Mouse (Mus musculus): ENCODE results near the gene Atxn1. TPM values are rescaled to one million over a fixed set of nuclear protein-coding genes. Genes with fewer than 3 reads are reported as not detected.
A peak's percentile ranks its signal among the peaks of the same experiment; 100 is the strongest.

The Atxn1 gene
- total RNA-seq, 2 experiments from 2014 or later, result 126 to 156 TPM

DNA sequence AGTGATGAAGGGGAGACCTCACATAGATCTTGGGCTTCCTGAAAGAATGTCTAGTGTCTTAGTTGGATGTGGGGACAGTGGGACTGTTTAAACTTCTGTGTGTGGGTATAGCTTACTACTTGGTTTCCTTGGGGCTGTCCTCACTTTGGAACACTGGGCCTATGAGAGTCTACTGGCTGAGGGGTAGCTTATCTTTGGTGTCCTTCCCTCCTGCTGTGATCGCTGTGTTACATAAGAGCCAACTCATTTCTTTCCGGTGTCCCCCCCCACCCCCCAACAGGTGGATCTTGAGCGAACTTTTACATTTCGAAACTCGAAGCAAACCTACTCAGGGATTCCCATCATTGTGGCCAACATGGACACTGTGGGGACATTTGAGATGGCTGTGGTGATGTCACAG is 450.7 kb downstream of the Atxn1 start:
- DNase-seq, result no peak

DNA sequence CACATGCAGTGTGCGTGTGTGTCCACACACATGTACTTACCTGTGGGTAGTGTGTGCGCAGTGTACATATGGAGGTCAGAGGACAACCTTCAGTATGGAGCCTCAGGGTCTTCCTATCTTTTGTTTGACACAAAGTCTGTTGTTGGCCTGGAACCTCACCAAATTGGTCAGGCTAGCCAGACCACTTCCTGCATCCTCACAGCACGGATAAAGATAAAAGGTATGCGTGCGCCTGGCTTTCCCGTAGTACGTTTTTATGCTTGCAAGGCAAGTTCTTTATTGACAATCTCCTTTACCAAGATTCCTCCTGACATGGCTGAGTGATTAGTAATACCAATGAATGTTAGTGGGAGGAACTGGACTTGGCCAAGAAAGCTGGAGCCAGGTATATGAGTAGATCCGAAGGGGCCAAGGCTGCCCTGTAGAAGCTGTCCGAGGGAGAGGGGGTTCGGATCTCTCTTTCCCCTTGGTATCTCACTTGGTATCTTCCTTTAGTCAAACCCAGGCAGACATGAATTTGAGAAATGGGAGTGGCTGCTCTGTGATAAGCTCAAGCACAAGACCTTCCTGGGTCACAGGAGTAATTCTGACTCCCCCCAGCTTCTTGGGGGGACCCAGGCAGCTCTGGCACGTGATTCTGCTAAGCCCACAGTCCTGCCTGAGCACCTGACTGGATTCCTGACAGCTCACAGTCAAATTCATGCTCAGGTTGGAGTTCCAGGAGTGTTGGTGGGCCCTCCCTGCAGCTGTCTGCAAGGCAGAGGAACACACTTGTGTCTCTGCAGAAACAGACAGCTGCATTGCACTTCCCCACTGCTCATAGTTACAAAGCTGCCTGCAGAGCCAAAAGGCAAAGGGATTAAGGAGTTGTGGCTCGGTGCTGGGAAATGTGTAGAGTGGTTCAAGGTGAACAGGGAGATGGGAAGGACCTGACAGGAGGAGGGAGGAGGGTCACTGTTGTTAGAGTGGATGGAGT is 451.5 kb downstream of the Atxn1 start:
- DNase-seq, result no peak

DNA sequence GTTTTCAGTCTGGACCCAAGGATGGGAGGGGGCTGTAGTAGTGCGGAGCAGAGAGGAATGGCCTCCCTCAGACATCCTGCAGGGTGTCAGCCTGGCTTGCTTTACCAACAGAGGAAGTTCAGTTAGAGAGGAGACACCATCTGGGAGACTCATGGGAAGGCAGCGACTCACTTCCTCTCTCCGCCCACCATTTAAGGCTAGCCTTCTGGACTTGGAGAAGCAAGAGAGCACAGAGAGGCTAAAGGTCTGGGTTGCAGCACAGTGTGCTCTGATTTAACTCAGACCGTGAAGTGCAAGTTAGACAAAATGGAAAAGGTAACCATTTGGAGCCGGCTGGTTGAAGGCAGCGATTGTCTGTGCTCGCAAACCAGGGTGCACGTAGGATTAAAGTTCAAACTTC is 452.3 kb downstream of the Atxn1 start:
- no peak for DNase-seq

DNA sequence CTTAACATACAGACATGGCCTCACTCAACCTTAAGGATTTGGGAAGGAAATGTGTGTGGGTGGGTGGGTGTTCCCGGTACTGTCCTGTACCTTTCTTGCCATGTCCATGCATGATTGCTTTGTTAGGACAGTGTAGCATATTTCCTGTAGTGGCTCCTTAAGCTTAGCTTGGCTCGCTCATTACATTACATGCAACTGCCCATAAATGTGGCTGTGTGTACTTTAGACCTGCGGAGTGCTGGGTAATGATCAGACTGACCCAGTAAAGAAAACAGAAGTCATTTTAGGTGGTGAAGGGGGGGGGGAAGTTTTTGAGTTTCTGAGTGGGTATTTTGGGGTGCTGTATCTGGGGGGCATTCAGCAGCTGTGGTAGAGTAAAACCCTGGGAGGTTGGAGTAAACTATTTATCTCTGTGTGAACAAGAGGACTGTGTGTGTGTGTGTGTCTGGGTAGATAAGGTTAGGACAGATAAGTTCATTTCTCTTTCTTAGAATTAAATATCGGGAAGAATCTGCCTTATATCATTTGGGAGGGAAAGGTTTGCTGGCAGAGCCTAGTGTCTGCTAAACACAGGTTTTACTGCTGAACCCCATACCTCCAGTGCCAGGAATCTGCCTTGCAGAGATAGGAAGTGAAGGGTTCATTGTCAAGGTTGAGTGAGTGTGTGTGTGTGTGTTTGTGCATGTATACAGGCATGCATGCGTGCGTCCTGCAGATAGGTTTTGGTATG is 452.9 kb downstream of the Atxn1 start:
- no peak for DNase-seq

DNA sequence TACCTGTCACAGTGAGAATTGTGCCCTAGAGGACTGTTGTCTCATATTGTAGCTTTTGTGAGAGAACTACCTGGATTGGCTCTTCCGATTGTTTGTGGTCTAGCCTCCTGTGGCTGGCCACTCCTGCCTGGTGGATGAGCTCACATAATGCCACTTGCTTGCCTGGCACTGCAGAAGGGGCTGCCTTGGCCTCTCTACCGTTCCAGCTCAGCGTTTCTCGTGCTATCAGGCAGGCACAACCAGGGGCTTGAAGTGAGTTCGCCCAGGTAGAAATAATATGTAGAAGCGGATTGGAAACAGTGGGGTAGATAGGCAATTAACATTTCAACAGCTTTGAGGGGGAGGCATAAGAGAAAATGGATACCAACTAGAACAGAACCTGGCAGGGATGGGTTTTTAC is 455.4 kb downstream of the Atxn1 start:
- no peak for DNase-seq

DNA sequence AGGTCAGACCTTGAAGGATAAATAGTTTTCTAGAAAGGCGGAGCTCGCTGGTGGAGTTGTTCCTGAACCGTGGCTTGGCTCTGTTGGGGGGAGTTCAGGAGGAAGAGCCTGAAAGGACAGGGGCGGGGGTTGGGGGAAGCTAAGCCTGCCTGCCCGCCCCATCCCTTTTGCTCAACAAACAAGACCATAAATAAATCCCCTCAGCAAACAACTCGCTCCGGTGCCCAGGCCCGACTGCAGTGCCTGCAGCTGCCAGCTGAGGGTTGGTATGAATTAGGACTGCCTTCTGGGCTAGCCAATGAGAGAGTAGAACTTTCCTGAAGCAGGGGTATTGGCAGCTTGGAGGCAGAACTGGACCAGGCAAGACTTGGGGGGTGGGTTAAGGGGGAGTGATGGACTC is 456.3 kb downstream of the Atxn1 start:
- peak; percentile 76 to 80 for DNase-seq

DNA sequence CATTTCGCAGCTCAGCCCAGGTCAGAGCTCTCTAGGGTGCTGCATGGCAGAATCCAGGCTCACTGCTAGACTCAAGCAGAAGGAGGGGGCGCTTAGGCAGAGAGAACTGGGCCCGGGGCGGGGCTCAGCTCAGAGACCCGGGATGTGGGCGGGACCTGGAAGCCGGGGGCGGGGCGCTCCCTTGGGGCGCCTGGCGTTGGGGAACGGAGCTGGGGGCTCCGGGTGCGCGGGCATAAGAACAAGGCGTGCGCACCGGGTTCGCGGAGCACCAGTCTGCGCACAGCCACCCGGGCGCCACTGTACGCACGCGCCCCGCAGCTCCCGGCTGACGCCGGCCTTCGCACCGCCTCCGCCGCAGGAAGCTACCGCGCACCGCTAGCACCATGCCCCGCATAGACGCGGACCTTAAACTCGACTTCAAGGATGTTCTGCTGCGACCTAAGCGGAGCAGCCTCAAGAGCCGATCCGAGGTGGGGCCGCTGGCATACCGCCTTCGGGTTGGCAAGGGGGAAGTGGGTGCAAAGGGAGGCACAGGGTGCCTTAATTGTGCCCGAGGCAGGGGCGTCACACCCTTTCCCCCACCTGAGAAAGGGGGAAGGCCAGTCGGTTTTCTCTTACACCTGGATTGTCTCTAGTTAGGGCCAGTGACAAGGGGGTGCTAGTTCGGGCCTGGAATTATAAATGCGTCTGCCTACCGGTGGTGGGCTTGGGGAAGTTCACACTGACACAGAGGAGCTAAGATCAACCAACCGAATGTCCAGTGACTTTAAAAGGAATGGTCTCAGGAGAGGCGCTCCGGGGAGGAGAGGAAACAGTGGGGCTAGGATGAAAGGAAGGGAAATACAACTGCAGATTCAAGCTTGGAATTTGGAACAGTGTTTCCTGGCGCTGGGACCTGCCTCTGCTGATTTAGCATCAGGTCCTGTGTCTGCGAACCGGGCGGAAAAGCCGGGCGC is 457.3 kb downstream of the Atxn1 start, which contains the start of gene Gmpr:
Gene Gmpr, plus strand, starts transcription at position 171 of the 956 bp plus-strand sequence.
- DNase-seq, result peak; percentile 84 to 86

DNA sequence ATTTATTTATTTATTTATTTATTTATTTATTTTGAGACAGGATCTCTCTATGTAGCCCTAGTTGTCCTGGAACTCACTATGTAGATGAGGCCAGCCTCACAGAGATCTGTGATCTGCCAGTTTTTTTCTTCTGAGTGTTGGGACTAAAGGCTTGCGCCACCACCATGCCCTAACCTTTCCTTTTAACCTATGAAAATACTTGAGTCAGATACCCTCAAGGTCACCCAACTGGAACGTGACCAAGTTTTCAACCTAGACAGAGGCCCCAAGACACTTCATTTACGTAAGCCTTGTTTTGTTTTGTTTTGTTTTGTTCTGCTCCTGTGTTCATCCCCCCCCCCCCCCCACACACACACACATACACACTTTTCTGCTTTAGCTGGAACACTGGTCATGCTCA is 459.3 kb downstream of the Atxn1 start:
- no peak for DNase-seq

DNA sequence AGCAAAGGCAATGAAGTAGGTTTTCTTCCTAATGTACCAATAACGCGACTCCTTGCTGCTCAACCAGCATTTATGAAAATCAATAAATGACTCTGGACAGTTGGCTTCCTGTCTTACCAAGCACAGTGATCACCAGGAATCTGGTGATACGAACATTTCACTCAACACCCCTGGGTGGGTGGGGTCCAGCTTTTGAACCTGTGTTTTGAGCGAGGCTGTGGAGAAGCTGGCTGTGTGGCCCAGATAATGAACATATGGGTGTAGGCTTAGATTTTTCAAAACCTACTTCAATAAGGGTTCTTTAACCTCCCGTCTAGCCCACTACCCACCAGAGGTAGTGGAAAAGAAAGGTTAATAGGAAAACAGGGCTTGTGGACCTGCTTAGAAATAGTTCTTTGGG is 462.0 kb downstream of the Atxn1 start:
- no peak for DNase-seq

DNA sequence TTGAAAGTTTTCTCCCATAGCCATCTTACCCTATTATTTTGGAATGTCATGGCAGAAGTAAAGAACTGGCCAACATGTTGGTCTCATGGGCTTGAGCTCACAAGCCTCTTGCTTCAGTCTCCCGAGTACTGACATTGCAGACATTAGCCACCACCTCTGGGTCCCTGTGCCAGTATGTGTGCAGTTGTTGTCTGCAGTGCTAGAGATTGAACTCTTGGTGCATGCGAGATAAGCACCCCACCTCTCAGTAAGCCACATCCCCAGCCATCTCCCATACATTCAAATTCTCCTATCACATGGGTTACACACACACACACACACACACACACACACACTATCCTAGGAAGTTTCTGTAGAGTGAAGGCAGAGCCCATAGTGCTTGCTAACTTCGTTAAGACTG is 464.9 kb downstream of the Atxn1 start:
- no peak for DNase-seq
